Mouse (Mus musculus): Measurements from ENCODE around the gene Gm21828.
"Not testable (repeated sequence)": the region's sequence is repeated elsewhere in the genome, so short reads cannot be mapped to it uniquely, and the experiment has no call there.

Gm21828 gene

DNA sequence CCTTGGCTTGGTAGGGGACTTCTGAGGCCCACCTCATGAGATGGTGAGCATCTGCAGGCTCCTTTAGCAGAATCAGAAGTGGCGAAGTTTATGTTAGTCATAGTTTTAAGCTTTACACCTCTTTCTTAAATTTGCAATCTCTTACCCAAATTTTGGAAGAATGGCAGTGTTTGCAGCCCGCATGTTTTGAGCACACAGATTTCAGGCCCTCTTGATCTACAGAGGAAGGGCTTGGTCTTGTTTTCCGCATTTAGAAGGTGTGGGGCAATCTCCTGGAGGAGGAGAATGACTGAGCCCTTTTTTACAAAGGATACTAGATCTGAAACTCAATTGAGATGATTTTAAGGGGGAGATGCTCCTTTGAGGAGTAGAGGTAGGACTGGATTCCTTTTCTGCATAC lies at the start of gene Gm21828:
Gm21828 (minus strand) TSS at position 101 of the 400 bp plus-strand sequence.
- not testable (repeated sequence) for DNase-seq (ENCODE audit: low spot score in 2 of 2)

DNA sequence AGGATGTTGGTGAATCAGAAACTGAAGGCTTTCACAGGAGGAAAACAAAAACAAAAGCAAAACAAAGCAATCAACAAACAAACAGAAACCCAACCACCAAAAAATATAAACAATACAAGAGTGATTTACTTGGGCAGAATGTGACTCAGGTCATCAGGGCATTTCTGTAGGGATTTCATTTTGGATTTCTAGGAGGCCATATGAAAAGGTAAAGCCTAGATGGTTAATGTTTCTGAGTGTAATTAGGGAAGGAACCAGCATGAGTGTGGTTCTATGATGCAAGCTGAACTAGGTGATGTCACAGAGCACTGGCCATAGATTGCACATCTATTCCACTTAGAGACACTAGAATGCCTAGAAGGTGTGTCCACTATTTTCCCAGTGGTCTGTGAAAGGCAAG lies 28.4 kb upstream of the Gm21828 start, which contains the start of the genes Gm21440 and Gm21454:
Gm21440 (plus strand) TSS at position 301 of the 400 bp plus-strand sequence.
Gm21454 (plus strand) TSS at position 352 of the 400 bp plus-strand sequence.
- DNase-seq (ENCODE audit: low spot score in 2 of 2), result not testable (repeated sequence)
